Mouse (Mus musculus) CH12.LX (cell line): Measurements from ENCODE around the gene Usp35. TPM values are rescaled to one million over a fixed set of nuclear protein-coding genes. Genes with fewer than 3 reads are reported as not detected.

Experiments
- DNase-seq: peaks from one replicate; pipeline ENCODE4 v3.0.0-alpha.2; 2013; ENCODE audit errors: extremely low read depth
- H3K27ac ChIP-seq: 2 replicates; pipeline ENCODE4 v1.5.1; 2012; ENCODE audit warnings: low read depth, mild to moderate bottlenecking, control low read depth, moderate library complexity; ENCODE audit not compliant: insufficient read depth
- H3K27me3 ChIP-seq: replicated peaks from 2 replicates; pipeline ENCODE3; 2012; ENCODE audit warnings: inconsistent platforms
- H3K36me3 ChIP-seq, 2 experiments: replicated peaks in 1 of 2; 2 replicates each; pipeline versions ENCODE3 to v1.6.1; 2012; ENCODE audit warnings: inconsistent platforms in 1 of 2, low read length in 1 of 2, mild to moderate bottlenecking in 1 of 2, mixed read lengths in 1 of 2, moderate library complexity in 1 of 2; ENCODE audit not compliant: control insufficient read depth in 1 of 2, insufficient read depth in 1 of 2
- H3K4me1 ChIP-seq, 2 experiments: 2 replicates each; pipeline ENCODE4 v1.6.1; 2012; ENCODE audit warnings: inconsistent platforms in 1 of 2, moderate library complexity in 1 of 2; ENCODE audit not compliant: insufficient read depth in 2 of 2, control insufficient read depth in 1 of 2
- H3K4me2 ChIP-seq: 2 replicates; pipeline ENCODE4 v1.6.1; 2012; ENCODE audit warnings: low read depth, mild to moderate bottlenecking, control low read depth; ENCODE audit not compliant: poor library complexity, insufficient read depth, severe bottlenecking
- H3K4me3 ChIP-seq, 3 experiments: fragments of 150-350 bp in 1 of 3; sonication (generic) in 1 of 3; replicated peaks in 1 of 3; 2 replicates each; pipeline versions ENCODE3 to v1.5.1; 2011 to 2012; ENCODE audit warnings: low read depth in 2 of 3, low read length in 2 of 3, mild to moderate bottlenecking in 2 of 3, moderate library complexity in 2 of 3, control low read depth in 1 of 3, improper control_type of control experiment in 1 of 3, inconsistent platforms in 1 of 3, mixed read lengths in 1 of 3; ENCODE audit not compliant: poor library complexity in 1 of 3
- H3K79me2 ChIP-seq: replicated peaks from 2 replicates; pipeline ENCODE4 v1.6.1; 2012; ENCODE audit warnings: mild to moderate bottlenecking, moderate library complexity; ENCODE audit not compliant: control insufficient read depth, poor library complexity, insufficient read depth, severe bottlenecking; ENCODE audit errors: extremely low read depth
- H3K9ac ChIP-seq: 2 replicates; pipeline ENCODE4 v1.6.1; 2012; ENCODE audit warnings: low read depth, mild to moderate bottlenecking, control low read depth, moderate library complexity; ENCODE audit not compliant: insufficient read depth
- H3K9me3 ChIP-seq: replicated peaks from 2 replicates; pipeline ENCODE3; 2012; ENCODE audit warnings: low read length, inconsistent platforms, mixed read lengths
- BHLHE40 ChIP-seq: IDR thresholded peaks from 2 replicates; pipeline ENCODE4 v1.6.1; 2011; ENCODE audit warnings: mild to moderate bottlenecking, low read depth, low read length, improper control_type of control experiment
- CHD1 ChIP-seq: IDR thresholded peaks from 2 replicates; pipeline ENCODE4 v1.6.1; 2012; ENCODE audit warnings: low read depth, low read length, improper control_type of control experiment, inconsistent platforms
- CHD2 ChIP-seq: IDR thresholded peaks from 2 replicates; pipeline ENCODE4 v1.6.1; 2011; ENCODE audit warnings: low read length, improper control_type of control experiment
- CTCF ChIP-seq, 2 experiments: IDR thresholded peaks in 1 of 2; conservative IDR thresholded peaks in 1 of 2; 2 replicates each; pipeline ENCODE4 v1.5.1; 2011 to 2012; ENCODE audit warnings: low read depth in 2 of 2, low read length in 2 of 2, improper control_type of control experiment in 1 of 2, inconsistent platforms in 1 of 2, mild to moderate bottlenecking in 1 of 2, moderate library complexity in 1 of 2
- ELF1 ChIP-seq: IDR thresholded peaks from 2 replicates; pipeline ENCODE4 v1.6.1; 2014; ENCODE audit warnings: low read depth, mild to moderate bottlenecking, inconsistent platforms, low read length, improper control_type of control experiment
- EP300 ChIP-seq: IDR thresholded peaks from 2 replicates; pipeline ENCODE4 v1.6.1; 2011; ENCODE audit warnings: low read length, improper control_type of control experiment
- GABPA ChIP-seq: IDR thresholded peaks from 2 replicates; pipeline ENCODE4 v1.6.1; 2012; ENCODE audit warnings: low read depth, low read length, improper control_type of control experiment, inconsistent platforms; ENCODE audit not compliant: insufficient replicate concordance
- HCFC1 ChIP-seq: IDR thresholded peaks from 2 replicates; pipeline ENCODE4 v1.6.1; 2012; ENCODE audit warnings: low read depth, mild to moderate bottlenecking, inconsistent platforms, low read length, improper control_type of control experiment
- IRF4 ChIP-seq: IDR thresholded peaks from 2 replicates; pipeline ENCODE4 v1.6.1; 2014; ENCODE audit warnings: low read depth, mild to moderate bottlenecking, inconsistent platforms, low read length, improper control_type of control experiment
- JUN ChIP-seq: IDR thresholded peaks from 2 replicates; pipeline ENCODE4 v1.6.1; 2011; ENCODE audit warnings: low read depth, mild to moderate bottlenecking, low read length, improper control_type of control experiment, moderate library complexity; ENCODE audit not compliant: insufficient read depth
- JUND ChIP-seq: conservative IDR thresholded peaks from 2 replicates; pipeline ENCODE4 v1.6.1; 2011; ENCODE audit warnings: low read depth, low read length, improper control_type of control experiment
- KAT2A ChIP-seq: IDR thresholded peaks from 2 replicates; pipeline ENCODE4 v1.6.1; 2012; ENCODE audit warnings: low read length, improper control_type of control experiment, inconsistent platforms; ENCODE audit not compliant: insufficient replicate concordance
- MAFK ChIP-seq: IDR thresholded peaks from 2 replicates; pipeline ENCODE4 v1.6.1; 2011; ENCODE audit warnings: low read length, improper control_type of control experiment; ENCODE audit not compliant: insufficient replicate concordance
- MEF2A ChIP-seq: IDR thresholded peaks from 2 replicates; pipeline ENCODE4 v1.6.1; 2014; ENCODE audit warnings: low read depth, mild to moderate bottlenecking, inconsistent platforms, low read length, improper control_type of control experiment, borderline replicate concordance
- MXI1 ChIP-seq: IDR thresholded peaks from 2 replicates; pipeline ENCODE4 v1.6.1; 2011; ENCODE audit warnings: mild to moderate bottlenecking, low read depth, low read length, improper control_type of control experiment
- NRF1 ChIP-seq: IDR thresholded peaks from 2 replicates; pipeline ENCODE4 v1.6.1; 2014; ENCODE audit warnings: low read depth, mild to moderate bottlenecking, inconsistent platforms, low read length, improper control_type of control experiment, moderate library complexity
- PAX5 ChIP-seq: IDR thresholded peaks from 2 replicates; pipeline ENCODE4 v1.6.1; 2012; ENCODE audit warnings: low read length, inconsistent platforms, mixed read lengths
- POLR2A ChIP-seq: IDR thresholded peaks from 2 replicates; pipeline ENCODE4 v1.6.1; 2011; ENCODE audit warnings: low read depth, mild to moderate bottlenecking, improper control_type of control experiment, low read length
- POLR2AphosphoS2 ChIP-seq: IDR thresholded peaks from 2 replicates; pipeline ENCODE4 v1.6.1; 2011; ENCODE audit warnings: low read depth, low read length, improper control_type of control experiment
- RCOR1 ChIP-seq: conservative IDR thresholded peaks from 2 replicates; pipeline ENCODE4 v1.6.1; 2012; ENCODE audit warnings: low read depth, mild to moderate bottlenecking, inconsistent platforms, low read length, improper control_type of control experiment
- SMC3 ChIP-seq: IDR thresholded peaks from 2 replicates; pipeline ENCODE4 v1.6.1; 2011; ENCODE audit warnings: low read depth, low read length, improper control_type of control experiment
- TBP ChIP-seq: conservative IDR thresholded peaks from 2 replicates; pipeline ENCODE4 v1.6.1; 2011; ENCODE audit warnings: low read depth, low read length, improper control_type of control experiment
- TCF12 ChIP-seq: IDR thresholded peaks from 2 replicates; pipeline ENCODE4 v1.6.1; 2014; ENCODE audit warnings: low read depth, mild to moderate bottlenecking, inconsistent platforms, low read length, improper control_type of control experiment
- ZKSCAN1 ChIP-seq: IDR thresholded peaks from 2 replicates; pipeline ENCODE4 v1.6.1; 2012; ENCODE audit warnings: low read depth, inconsistent platforms, low read length, improper control_type of control experiment, borderline replicate concordance
- dilution Hi-C: fragments of 300-500 bp; cut with MboI; formaldehyde crosslinking; loops from 2 replicates; pipeline ENCODE4 v1.14.3; 2020; ENCODE audit warnings: low sequenced_read_pairs; ENCODE audit not compliant: extremely low pct_unique_long_range_greater_than_20kb, extremely low pct_ligation_motif_present
- in situ Hi-C: fragments of 300-500 bp; cut with MboI; formaldehyde crosslinking; loops from 3 replicates; pipeline ENCODE4 v1.14.3; 2019; ENCODE audit warnings: low sequenced_read_pairs, low pct_ligation_motif_present, low pct_unique_long_range_greater_than_20kb, mixed read lengths
- polyA plus RNA-seq: library from polyadenylated mRNA; unstranded; fragments of >175 nt; gene quantifications from 2 replicates; pipeline ENCODE4 v1.2.1, GENCODE M21; 2012; ENCODE audit warnings: low read depth; ENCODE audit not compliant: insufficient read length
- total RNA-seq, 2 experiments: library from RNA; depleted of rRNA; stranded (reverse); fragments of 300-350 nt in 1 of 2; fragments of >200 nt in 1 of 2; gene quantifications; 2 replicates each; pipeline ENCODE4 v1.2.3; 2012 to 2014

Usp35 gene
- total and polyA plus RNA-seq, 3 experiments = 1.2 to 1.8 (median 1.3) TPM

DNA sequence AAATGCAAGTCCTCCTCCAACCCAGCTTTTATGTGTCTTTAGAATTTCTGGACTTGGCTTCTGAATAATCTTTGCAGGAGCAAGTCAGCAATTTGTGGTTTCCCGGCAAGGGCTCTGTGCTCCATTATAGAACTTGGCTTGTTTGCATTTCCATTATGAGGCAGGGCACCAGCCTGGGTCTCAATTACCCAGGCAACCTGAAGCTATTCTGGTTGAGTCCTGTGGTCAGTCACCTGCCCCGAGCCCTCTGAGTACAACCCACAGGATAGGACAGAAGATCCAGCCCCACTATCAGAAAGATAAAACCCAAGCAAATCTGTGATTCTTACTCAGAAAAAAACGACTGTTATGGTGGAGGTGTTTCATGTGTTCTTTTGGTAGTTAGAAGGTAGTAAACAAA is 29.1 kb upstream of the Usp35 start:
- dilution Hi-C loops = no loop called here

DNA sequence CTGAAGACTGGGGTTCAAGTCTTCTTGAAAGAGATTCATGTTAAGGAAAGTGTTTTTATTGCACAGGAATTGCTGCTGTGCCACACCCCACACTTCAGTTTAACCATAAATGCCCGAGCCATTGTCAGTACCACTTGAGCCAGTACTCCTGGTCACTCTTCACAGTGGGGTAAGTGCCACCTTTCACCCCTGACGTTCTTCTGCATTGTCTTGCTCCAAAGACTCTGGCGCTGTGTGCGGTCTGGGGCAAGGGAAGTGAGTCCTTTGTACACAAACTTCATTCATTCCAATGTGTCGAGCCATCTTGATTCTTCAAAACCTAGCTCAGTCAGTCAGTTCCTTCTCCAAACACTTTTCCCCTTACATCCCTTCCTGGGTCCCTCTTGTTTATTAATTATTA is 28.3 kb upstream of the Usp35 start:
- in situ Hi-C loops (no loop called here), dilution Hi-C loops (no loop called here)
- no peak for DNase-seq
- peaks cover 8 to 31% of the 10 kb centered on the region in 2 experiments for H3K4me1 ChIP-seq
- H3K36me3 ChIP-seq = no peaks in the 10 kb centered on the region
- no peaks in the 10 kb centered on the region for H3K9me3 ChIP-seq
- no peak overlapping the region for H3K27ac ChIP-seq
- H3K4me2 ChIP-seq = no peak overlapping the region
- H3K9ac ChIP-seq = no peak overlapping the region
- TF ChIP-seq MAFK (no peak), ZKSCAN1 (no peak), PAX5 (no peak), IRF4 (no peak), NRF1 (no peak), CHD1 (no peak), SMC3 (no peak), TBP (no peak), JUND (no peak)
- H3K79me2 ChIP-seq = no peaks in the 10 kb centered on the region
- no peak overlapping the region for H3K4me3 ChIP-seq
- H3K27me3 ChIP-seq = no peaks in the 10 kb centered on the region

More for the DNA sequence above, 29.1 kb upstream of the Usp35 start:
- H3K79me2 ChIP-seq = no peaks in the 10 kb centered on the region
- DNase-seq = no peak
- no peak overlapping the region for H3K4me2 ChIP-seq
- in situ Hi-C loops = no loop called here
- H3K27ac ChIP-seq = no peak overlapping the region
- no peak overlapping the region for H3K9ac ChIP-seq
- TF ChIP-seq TBP (no peak), CTCF (conservative IDR thresholded peaks at IDR 0.05 in 1 of 2, IDR thresholded peaks at IDR 0.05 in 1 of 2; ENCODE audit: low read depth in 2 of 2, low read length in 2 of 2) (no peak), GABPA (no peak), MAFK (no peak), MXI1 (no peak), SMC3 (no peak), MEF2A (no peak), JUN (no peak), KAT2A (no peak)
- H3K4me3 ChIP-seq = no peak overlapping the region
- H3K9me3 ChIP-seq = no peaks in the 10 kb centered on the region
- no peaks in the 10 kb centered on the region for H3K27me3 ChIP-seq
- peaks cover 3 to 23% of the 10 kb centered on the region in 2 experiments; a peak in 3 of 4 replicates for H3K4me1 ChIP-seq
- H3K36me3 ChIP-seq = no peaks in the 10 kb centered on the region

DNA sequence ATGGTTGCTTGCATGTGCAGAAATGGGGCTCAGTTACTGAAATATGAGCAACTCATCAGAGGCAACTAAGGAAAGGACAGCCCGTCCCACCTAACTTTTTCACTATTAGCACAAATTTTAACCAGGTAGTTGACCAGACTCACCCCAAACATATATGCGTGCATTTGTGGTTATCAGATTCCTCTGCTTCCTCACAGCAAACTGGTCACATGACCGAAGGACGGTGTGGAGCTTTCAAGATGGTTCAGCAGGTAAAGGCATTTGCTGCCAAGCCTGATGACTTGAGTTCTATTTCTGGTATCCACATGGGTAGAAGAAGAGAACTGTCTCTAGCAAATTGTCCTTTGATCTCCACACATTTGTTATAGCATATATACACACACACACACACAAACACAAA is 26.5 kb upstream of the Usp35 start:
- H3K4me2 ChIP-seq = no peak overlapping the region
- in situ Hi-C loops = no loop called here
- H3K9ac ChIP-seq = no peak overlapping the region
- H3K27ac ChIP-seq = no peak overlapping the region
- no peaks in the 10 kb centered on the region for H3K36me3 ChIP-seq
- H3K4me3 ChIP-seq = no peak overlapping the region
- H3K4me1 ChIP-seq = peaks cover 18 to 49% of the 10 kb centered on the region in 2 experiments
- dilution Hi-C loops = no loop called here
- no peaks in the 10 kb centered on the region for H3K79me2 ChIP-seq
- DNase-seq = no peak
- TF ChIP-seq HCFC1 (no peak), PAX5 (no peak), JUN (no peak), EP300 (no peak), ZKSCAN1 (no peak), POLR2A (no peak), MXI1 (no peak), TCF12 (no peak), POLR2AphosphoS2 (no peak), ELF1 (no peak), GABPA (no peak), BHLHE40 (no peak), NRF1 (no peak), MEF2A (no peak), CHD2 (no peak), MAFK (no peak), RCOR1 (no peak)
- no peaks in the 10 kb centered on the region for H3K9me3 ChIP-seq
- H3K27me3 ChIP-seq = no peaks in the 10 kb centered on the region
